Mouse (Mus musculus): ENCODE measurements around the gene Sp3. TPM values are rescaled to one million over a fixed set of nuclear protein-coding genes. Genes with fewer than 3 reads are reported as not detected.
A peak's percentile ranks its signal among the peaks of the same experiment; 100 is the strongest.

The Sp3 gene
- total RNA-seq, 1 experiment = 60.6 TPM

DNA sequence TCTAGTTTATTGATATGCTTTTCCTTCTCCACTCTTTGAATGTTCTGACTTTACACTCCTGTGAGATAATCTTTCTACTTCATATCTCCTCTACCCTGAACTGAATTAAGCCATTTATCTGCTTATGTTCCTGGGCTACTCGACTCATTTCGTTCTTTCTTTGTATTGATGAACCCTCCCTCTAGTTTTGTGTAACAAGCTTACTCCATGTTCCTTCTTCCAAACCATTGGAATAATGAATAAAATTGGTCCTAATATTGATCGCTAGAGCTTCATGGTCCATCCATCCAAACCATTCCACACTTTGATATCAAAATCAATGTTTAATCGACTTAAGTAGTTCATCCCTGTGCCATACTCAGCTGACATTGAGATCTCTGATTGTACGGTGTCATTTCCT lies 6.4 kb upstream of the Sp3 start, which contains the start of gene Gm11084:
Gene Gm11084, minus strand, starts transcription at position 101 of the 400 bp plus-strand sequence.
- Histone ChIP-seq H3K9ac (ENCODE audit: insufficient read depth, low read depth, low read length, poor library complexity, severe bottlenecking) (no peak within 1 kb of the TSS), H3K4me1 (ENCODE audit: control insufficient read depth in 2 of 2, insufficient read depth in 2 of 2, low read length in 2 of 2, poor library complexity in 1 of 2) (peaks cover 10 to 13% of the 10 kb centered on the region in 2 experiments), H3K9me3 (ENCODE audit: control insufficient read depth, insufficient read depth, low read depth, low read length) (peaks cover 2% of the 10 kb centered on the region; the same call in 1 of the 2 replicates), H3K36me3 (ENCODE audit: control insufficient read depth, insufficient read depth, low read length, poor library complexity, severe bottlenecking) (peaks cover 2% of the 10 kb centered on the region; the same call in 1 of the 2 replicates), H3K27ac (ENCODE audit: insufficient read depth, low read depth, low read length, poor library complexity, severe bottlenecking) (peak within 1 kb of the TSS; percentile 60; the same call in 1 of the 2 replicates), H3K4me3 (ENCODE audit: insufficient read depth in 1 of 2, low read depth in 1 of 2, low read length in 2 of 2, poor library complexity in 1 of 2, severe bottlenecking in 1 of 2) (no peak within 1 kb of the TSS)
- no peak for DNase-seq (ENCODE audit: low read depth, low spot score)
- in situ Hi-C loops (cut with MboI; ENCODE audit: low sequenced_read_pairs in 2 of 2, unreplicated experiment in 2 of 2) = no loop called here
- TF ChIP-seq MAFK (IDR thresholded peaks at IDR 0.05; ENCODE audit: insufficient read depth, low read depth, low read length) = no peak

DNA sequence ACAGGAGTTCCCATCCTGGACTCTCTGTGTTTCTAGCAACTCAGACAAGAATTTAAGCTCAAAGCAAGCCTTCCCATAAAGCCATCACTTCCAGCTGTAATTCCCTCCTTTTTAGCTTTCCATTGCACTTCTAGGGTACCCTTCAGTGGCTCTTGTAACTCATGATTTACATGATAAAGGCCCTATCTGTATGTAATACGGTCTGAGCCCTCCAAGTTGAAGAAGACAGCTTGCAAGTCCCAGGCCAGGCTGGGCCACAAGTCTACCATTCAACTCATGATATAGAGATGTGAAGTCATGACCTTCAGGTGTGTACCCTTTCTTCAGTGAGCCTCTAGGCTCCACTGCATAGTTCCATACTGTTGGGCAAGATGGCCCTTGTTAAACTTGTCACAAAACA lies 5.3 kb upstream of the Sp3 start:
- TF ChIP-seq ZNF384 (IDR thresholded peaks at IDR 0.05; ENCODE audit: low read depth, low read length) = no peak
- TF ChIP-seq CHD2 (IDR thresholded peaks at IDR 0.05; ENCODE audit: low read depth, low read length) = no peak
- TF ChIP-seq ZC3H11A (IDR thresholded peaks at IDR 0.05; ENCODE audit: borderline replicate concordance, low read depth, low read length) = no peak
- Histone ChIP-seq H3K27ac (ENCODE audit: insufficient read depth, low read depth, low read length, poor library complexity, severe bottlenecking) (peak overlapping the region; percentile 60; the same call in 1 of the 2 replicates), H3K4me3 (ENCODE audit: insufficient read depth in 1 of 2, low read depth in 1 of 2, low read length in 2 of 2, poor library complexity in 1 of 2, severe bottlenecking in 1 of 2) (no peak overlapping the region), H3K9me3 (ENCODE audit: control insufficient read depth, insufficient read depth, low read depth, low read length) (peaks cover 2% of the 10 kb centered on the region; the same call in 1 of the 2 replicates), H3K36me3 (ENCODE audit: control insufficient read depth, insufficient read depth, low read length, poor library complexity, severe bottlenecking) (peaks cover 2% of the 10 kb centered on the region; the same call in 1 of the 2 replicates), H3K9ac (ENCODE audit: insufficient read depth, low read depth, low read length, poor library complexity, severe bottlenecking) (no peak overlapping the region), H3K4me1 (ENCODE audit: control insufficient read depth in 2 of 2, insufficient read depth in 2 of 2, low read length in 2 of 2, poor library complexity in 1 of 2) (peaks cover 9 to 13% of the 10 kb centered on the region in 2 experiments)
- no peak for DNase-seq (ENCODE audit: low read depth, low spot score)
- in situ Hi-C loops (cut with MboI; ENCODE audit: low sequenced_read_pairs in 2 of 2, unreplicated experiment in 2 of 2) = no loop called here

DNA sequence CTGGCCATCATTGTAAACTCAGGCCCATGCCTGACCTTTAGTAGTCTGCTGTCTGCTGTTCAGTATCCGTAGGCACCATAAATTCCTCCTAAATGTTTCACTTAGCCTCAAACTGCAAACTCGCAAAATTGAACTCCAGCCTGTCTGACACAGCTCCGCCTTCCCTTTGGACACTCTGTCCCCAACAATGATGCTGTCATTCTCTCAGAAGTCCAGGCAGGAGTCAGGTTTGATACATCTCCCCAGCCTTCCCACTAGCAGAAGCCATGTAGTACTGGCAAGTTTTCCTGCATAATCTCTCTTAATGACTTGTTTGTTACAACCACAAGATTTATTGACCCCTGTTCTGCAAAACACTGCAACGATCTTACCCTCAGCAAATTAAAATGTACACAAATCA lies 4.6 kb upstream of the Sp3 start:
- Histone ChIP-seq H3K9ac (ENCODE audit: insufficient read depth, low read depth, low read length, poor library complexity, severe bottlenecking) (no peak overlapping the region), H3K36me3 (ENCODE audit: control insufficient read depth, insufficient read depth, low read length, poor library complexity, severe bottlenecking) (peaks cover 2% of the 10 kb centered on the region; the same call in 1 of the 2 replicates), H3K4me3 (ENCODE audit: insufficient read depth in 1 of 2, low read depth in 1 of 2, low read length in 2 of 2, poor library complexity in 1 of 2, severe bottlenecking in 1 of 2) (no peak overlapping the region), H3K27ac (ENCODE audit: insufficient read depth, low read depth, low read length, poor library complexity, severe bottlenecking) (no peak overlapping the region), H3K9me3 (ENCODE audit: control insufficient read depth, insufficient read depth, low read depth, low read length) (no peaks in the 10 kb centered on the region), H3K4me1 (ENCODE audit: control insufficient read depth in 2 of 2, insufficient read depth in 2 of 2, low read length in 2 of 2, poor library complexity in 1 of 2) (peaks cover 9 to 13% of the 10 kb centered on the region in 2 experiments)
- no peak for DNase-seq (ENCODE audit: low read depth, low spot score)
- TF ChIP-seq ZNF384 (IDR thresholded peaks at IDR 0.05; ENCODE audit: low read depth, low read length) (no peak), ZC3H11A (IDR thresholded peaks at IDR 0.05; ENCODE audit: borderline replicate concordance, low read depth, low read length) (no peak), HCFC1 (IDR thresholded peaks at IDR 0.05; ENCODE audit: borderline replicate concordance, insufficient read depth, low read length) (no peak), CHD2 (IDR thresholded peaks at IDR 0.05; ENCODE audit: low read depth, low read length) (no peak), MAFK (IDR thresholded peaks at IDR 0.05; ENCODE audit: insufficient read depth, low read depth, low read length) (no peak)
- in situ Hi-C loops (cut with MboI; ENCODE audit: low sequenced_read_pairs in 2 of 2, unreplicated experiment in 2 of 2) = no loop called here

DNA sequence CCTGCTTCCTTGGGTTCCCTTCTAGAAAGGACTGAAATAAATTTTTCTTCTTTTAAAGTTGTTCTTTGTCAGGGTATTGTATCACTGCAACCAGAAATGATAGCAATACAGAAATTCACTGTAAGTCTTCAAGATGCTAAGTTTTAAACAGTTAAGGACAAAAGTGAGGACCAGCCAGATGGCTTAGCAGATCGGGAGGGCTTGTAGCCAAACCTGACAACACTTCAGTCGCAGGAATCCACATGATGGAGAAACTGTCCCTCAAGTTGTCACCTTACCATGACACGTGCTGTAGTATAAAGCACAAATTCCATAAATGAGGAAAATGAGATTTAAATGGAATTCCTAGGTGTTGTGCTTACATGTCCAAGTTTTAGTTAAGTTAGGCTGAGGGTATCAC lies 3.0 kb upstream of the Sp3 start:
- no peaks in the 10 kb centered on the region for H3K9me3 ChIP-seq (ENCODE audit: control insufficient read depth, insufficient read depth, low read depth, low read length)

DNA sequence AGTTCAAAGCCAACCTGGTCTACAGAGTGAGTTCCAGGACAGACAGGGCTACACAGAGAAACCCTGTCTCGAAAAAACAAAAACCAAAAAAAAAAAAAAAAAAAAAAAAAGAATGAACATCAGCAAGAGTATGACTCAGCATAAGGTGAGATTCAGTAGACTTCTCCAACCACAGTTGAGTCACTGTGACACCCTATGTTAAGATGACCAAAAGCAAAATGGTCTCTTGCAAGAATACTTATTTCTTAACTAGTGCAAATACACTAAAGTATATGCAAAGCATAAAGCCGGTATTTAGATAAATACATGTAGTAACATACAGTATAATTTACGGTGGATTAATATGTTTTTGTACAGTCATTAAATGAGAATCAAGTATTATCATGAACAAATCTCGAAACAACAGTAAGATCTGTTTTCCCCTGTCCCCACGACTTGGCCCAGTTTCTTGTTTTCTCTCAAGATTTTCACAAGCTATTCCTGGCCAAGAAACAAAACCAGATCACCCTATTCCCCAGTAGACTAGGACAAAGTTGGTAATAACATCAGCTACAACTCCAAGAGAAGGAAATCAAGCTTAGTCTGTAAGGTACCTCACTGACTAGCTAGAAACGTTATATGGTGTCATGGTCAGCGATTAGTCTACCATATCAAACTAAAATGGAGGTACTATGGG lies 2.0 kb upstream of the Sp3 start:
- in situ Hi-C loops (cut with MboI; ENCODE audit: low sequenced_read_pairs in 2 of 2, unreplicated experiment in 2 of 2) = no loop called here
- peak overlapping the region; percentile 20; the same call in 1 of the 2 replicates for H3K27ac ChIP-seq (ENCODE audit: insufficient read depth, low read depth, low read length, poor library complexity, severe bottlenecking)

More for the DNA sequence above, 3.0 kb upstream of the Sp3 start:
- Histone ChIP-seq H3K9ac (ENCODE audit: insufficient read depth, low read depth, low read length, poor library complexity, severe bottlenecking) (no peak overlapping the region), H3K36me3 (ENCODE audit: control insufficient read depth, insufficient read depth, low read length, poor library complexity, severe bottlenecking) (peaks cover 2% of the 10 kb centered on the region; the same call in 1 of the 2 replicates), H3K4me3 (ENCODE audit: insufficient read depth in 1 of 2, low read depth in 1 of 2, low read length in 2 of 2, poor library complexity in 1 of 2, severe bottlenecking in 1 of 2) (no peak overlapping the region), H3K4me1 (ENCODE audit: control insufficient read depth in 2 of 2, insufficient read depth in 2 of 2, low read length in 2 of 2, poor library complexity in 1 of 2) (peaks cover 9 to 13% of the 10 kb centered on the region in 2 experiments), H3K27ac (ENCODE audit: insufficient read depth, low read depth, low read length, poor library complexity, severe bottlenecking) (no peak overlapping the region)
- in situ Hi-C loops (cut with MboI; ENCODE audit: low sequenced_read_pairs in 2 of 2, unreplicated experiment in 2 of 2) = no loop called here
- no peak for DNase-seq (ENCODE audit: low read depth, low spot score)
- TF ChIP-seq MAFK (IDR thresholded peaks at IDR 0.05; ENCODE audit: insufficient read depth, low read depth, low read length) = no peak
- TF ChIP-seq ZNF384 (IDR thresholded peaks at IDR 0.05; ENCODE audit: low read depth, low read length) = no peak
- no peak for TF ChIP-seq HCFC1 (IDR thresholded peaks at IDR 0.05; ENCODE audit: borderline replicate concordance, insufficient read depth, low read length)

More for the DNA sequence above, 2.0 kb upstream of the Sp3 start:
- TF ChIP-seq ZNF384 (IDR thresholded peaks at IDR 0.05; ENCODE audit: low read depth, low read length) (peak; percentile 68; the same call in 1 of the 2 replicates), ZC3H11A (IDR thresholded peaks at IDR 0.05; ENCODE audit: borderline replicate concordance, low read depth, low read length) (no peak), MAFK (IDR thresholded peaks at IDR 0.05; ENCODE audit: insufficient read depth, low read depth, low read length) (peak; percentile 47; the same call in 1 of the 2 replicates), CHD2 (IDR thresholded peaks at IDR 0.05; ENCODE audit: low read depth, low read length) (no peak), HCFC1 (IDR thresholded peaks at IDR 0.05; ENCODE audit: borderline replicate concordance, insufficient read depth, low read length) (no peak)
- H3K36me3 ChIP-seq (ENCODE audit: control insufficient read depth, insufficient read depth, low read length, poor library complexity, severe bottlenecking) = no peaks in the 10 kb centered on the region
- peaks cover 9 to 18% of the 10 kb centered on the region in 2 experiments for H3K4me1 ChIP-seq (ENCODE audit: control insufficient read depth in 2 of 2, insufficient read depth in 2 of 2, low read length in 2 of 2, poor library complexity in 1 of 2)
- DNase-seq (ENCODE audit: low read depth, low spot score) = no peak
- no peaks in the 10 kb centered on the region for H3K9me3 ChIP-seq (ENCODE audit: control insufficient read depth, insufficient read depth, low read depth, low read length)
- H3K4me3 ChIP-seq (ENCODE audit: insufficient read depth in 1 of 2, low read depth in 1 of 2, low read length in 2 of 2, poor library complexity in 1 of 2, severe bottlenecking in 1 of 2) = no peak overlapping the region
- no peak overlapping the region for H3K9ac ChIP-seq (ENCODE audit: insufficient read depth, low read depth, low read length, poor library complexity, severe bottlenecking)
